Mouse (Mus musculus) small intestine, adult 2 months (tissue): ENCODE results near the gene Cd109. TPM values are rescaled to one million over a fixed set of nuclear protein-coding genes. Genes with fewer than 3 reads are reported as not detected.

Experiments used
- H3K27ac ChIP-seq: fragments of 200-500 bp; 2 replicates; pipeline ENCODE4 v1.5.1; 2012; ENCODE audit warnings: low read depth, low read length, control low read depth, inconsistent platforms; ENCODE audit not compliant: insufficient read depth
- H3K27me3 ChIP-seq: fragments of 200-500 bp; 2 replicates; pipeline ENCODE4 v1.6.1; 2012; ENCODE audit warnings: mild to moderate bottlenecking, moderate library complexity, low read length, inconsistent platforms; ENCODE audit not compliant: control insufficient read depth, insufficient read depth
- H3K36me3 ChIP-seq: fragments of 200-500 bp; 2 replicates; pipeline ENCODE4 v1.6.1; 2012; ENCODE audit warnings: mild to moderate bottlenecking, low read length, control low read depth, inconsistent platforms; ENCODE audit not compliant: control insufficient read depth, insufficient read depth
- H3K4me1 ChIP-seq: fragments of 200-500 bp; 2 replicates; pipeline ENCODE4 v1.6.1; 2012; ENCODE audit warnings: low read length, inconsistent platforms, mixed read lengths; ENCODE audit not compliant: control insufficient read depth, insufficient read depth, insufficient read length
- H3K4me3 ChIP-seq: fragments of 200-500 bp; 2 replicates; pipeline ENCODE4 v1.5.1; 2012; ENCODE audit warnings: low read depth, mild to moderate bottlenecking, control low read depth, inconsistent platforms, low read length, moderate library complexity
- CTCF ChIP-seq: fragments of 200-500 bp; IDR thresholded peaks from 2 replicates; pipeline ENCODE4 v1.5.1; 2012; ENCODE audit warnings: low read depth, mild to moderate bottlenecking, control low read depth, inconsistent platforms, low read length, moderate library complexity, mixed read lengths; ENCODE audit not compliant: insufficient replicate concordance, insufficient read length; ENCODE audit errors: extremely low read depth
- POLR2A ChIP-seq: fragments of 200-500 bp; IDR thresholded peaks from 2 replicates; pipeline ENCODE4 v1.6.1; 2012; ENCODE audit warnings: low read depth, mild to moderate bottlenecking, control low read depth, inconsistent platforms, low read length, moderate library complexity
- WGBS: fragments of 180-500 bp; shearing (Covaris S2); methylation state at CpG from one replicate; pipeline ENCODE4 v1.1.7; 2018; 5-methylcytosine and 5-hydroxymethylcytosine counted together
- polyA plus RNA-seq: library from polyadenylated mRNA; depleted of rRNA; stranded (reverse); fragments of >200 nt; gene quantifications from 2 replicates; pipeline ENCODE4 v1.2.3, GENCODE M21; 2012

Gene Cd109
- polyA plus RNA-seq, 1 experiment, result 0.25 TPM

- Histone ChIP-seq H3K4me3 (no peak overlapping the region), H3K27ac (no peak overlapping the region), H3K36me3 (no peaks in the 10 kb centered on the region), H3K27me3 (peaks cover 20% of the 10 kb centered on the region), H3K4me1 (0 out of 2 replicates have a peak, but pooled peaks cover 6% of the 10 kb centered on the region)
- WGBS, result 31% methylated on average over 6 of the region's 6 CpGs
- no peak for TF ChIP-seq POLR2A
- no peak for TF ChIP-seq CTCF
Measured at GRCm38 (mm10) chr9:78614201-78614600, 1.1 kb upstream of the Cd109 start.

DNA sequence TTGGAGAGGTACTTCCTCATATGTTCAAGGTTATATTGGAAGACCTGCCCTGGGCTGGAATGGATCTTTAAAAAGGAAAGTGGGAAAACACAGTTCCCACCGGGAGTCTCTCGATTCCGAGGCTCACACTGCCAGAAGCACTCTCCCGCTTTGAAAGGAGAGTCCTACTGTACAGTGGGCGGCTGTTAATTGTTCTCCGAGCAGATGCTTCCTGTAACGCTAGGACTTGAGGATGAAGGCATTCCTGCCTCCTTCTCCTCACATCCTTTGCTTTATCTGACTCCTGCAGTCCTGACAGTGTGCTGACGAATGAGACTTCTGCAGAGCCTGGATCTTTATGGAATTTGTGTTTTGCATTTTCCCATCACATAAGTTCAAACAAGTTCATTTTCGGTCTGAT lies 3.9 kb downstream of the Cd109 start:
- H3K36me3 ChIP-seq, result no peaks in the 10 kb centered on the region
- H3K27me3 ChIP-seq, result peaks cover 20% of the 10 kb centered on the region
- H3K27ac ChIP-seq, result no peak overlapping the region
- TF ChIP-seq CTCF, result no peak
- TF ChIP-seq POLR2A, result no peak
- 0 out of 2 replicates have a peak, but pooled peaks cover 6% of the 10 kb centered on the region for H3K4me1 ChIP-seq
- WGBS, result 76% methylated on average over 9 of the region's 9 CpGs
- H3K4me3 ChIP-seq, result no peak overlapping the region

DNA sequence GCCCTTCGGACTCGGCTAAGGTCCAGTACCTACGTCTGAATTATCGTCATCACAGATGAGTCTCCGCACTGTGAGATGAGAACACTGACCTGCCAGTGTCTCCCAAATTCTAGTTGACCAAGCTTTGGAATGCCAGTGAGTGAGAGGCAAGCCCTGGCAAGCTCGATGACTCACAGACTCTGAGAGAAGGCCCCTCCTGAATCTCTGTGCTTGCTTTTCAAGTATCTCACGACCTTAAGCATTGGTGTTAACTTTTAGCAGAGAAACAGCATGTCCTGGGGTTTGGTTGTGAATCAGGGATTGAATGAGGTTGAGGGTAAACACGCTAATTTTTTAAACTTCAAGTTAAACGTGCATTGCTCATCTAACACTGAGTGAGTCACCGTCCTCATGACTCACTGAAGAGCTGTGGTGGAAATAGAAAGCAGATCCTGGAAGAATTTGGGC lies 8.0 kb downstream of the Cd109 start:
- no peaks in the 10 kb centered on the region; the same call in 1 of the 2 replicates for H3K27me3 ChIP-seq
- no peaks in the 10 kb centered on the region for H3K36me3 ChIP-seq
- no peak for TF ChIP-seq POLR2A
- TF ChIP-seq CTCF, result no peak
- no peak overlapping the region for H3K4me3 ChIP-seq
- no peaks in the 10 kb centered on the region for H3K4me1 ChIP-seq
- WGBS, result 63% methylated on average over 10 of the region's 10 CpGs
- no peak overlapping the region for H3K27ac ChIP-seq

- 60% methylated on average over 6 of the region's 6 CpGs for WGBS
- H3K36me3 ChIP-seq, result no peaks in the 10 kb centered on the region
- TF ChIP-seq POLR2A (no peak), CTCF (no peak)
- no peaks in the 10 kb centered on the region for H3K4me1 ChIP-seq
- no peak overlapping the region for H3K4me3 ChIP-seq
- H3K27ac ChIP-seq, result no peak overlapping the region
- H3K27me3 ChIP-seq, result no peaks in the 10 kb centered on the region; the same call in 1 of the 2 replicates
Measured at GRCm38 (mm10) chr9:78629991-78630390, 14.6 kb downstream of the Cd109 start.

DNA sequence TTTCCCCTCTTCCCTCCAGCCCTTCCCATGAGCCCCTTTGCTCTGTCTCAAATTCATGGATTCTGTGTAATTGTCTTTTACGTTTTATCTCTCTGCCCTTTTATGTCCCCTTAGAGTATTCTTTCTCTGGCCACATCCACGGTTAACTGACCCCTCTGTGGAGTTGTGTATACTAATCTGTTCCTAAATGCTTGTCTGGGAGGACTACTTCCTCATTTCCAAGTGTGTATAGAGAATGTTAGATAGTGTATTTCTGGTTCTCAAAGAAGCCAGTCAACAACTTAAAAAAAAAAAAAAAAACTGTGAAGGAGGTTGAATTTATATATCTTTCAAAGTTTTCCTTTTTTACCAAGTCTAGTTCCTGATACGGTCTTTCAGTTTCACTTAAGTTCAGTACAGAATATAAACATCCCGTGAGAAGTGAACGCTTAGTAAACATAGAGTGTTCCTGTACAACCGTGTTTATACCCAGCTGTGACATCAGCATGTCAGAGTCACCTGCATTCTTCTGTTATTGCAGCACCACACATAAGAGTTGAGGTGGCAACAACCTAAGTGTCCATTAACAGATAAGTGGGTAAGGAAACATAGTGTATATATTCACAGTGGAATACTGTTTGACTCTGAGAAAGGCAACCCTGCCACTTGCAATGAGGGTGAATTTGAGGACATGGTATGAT lies 16.5 kb downstream of the Cd109 start:
- H3K4me1 ChIP-seq, result no peaks in the 10 kb centered on the region
- H3K27me3 ChIP-seq, result no peaks in the 10 kb centered on the region
- TF ChIP-seq POLR2A (no peak), CTCF (no peak)
- no peak overlapping the region for H3K27ac ChIP-seq
- no peaks in the 10 kb centered on the region for H3K36me3 ChIP-seq
- H3K4me3 ChIP-seq, result no peak overlapping the region
- 44% methylated on average over 6 of the region's 6 CpGs for WGBS

GRCm38 (mm10) chr9:78633976-78634375 lies 18.6 kb downstream of the Cd109 start:
- H3K27ac ChIP-seq, result no peak overlapping the region
- no peaks in the 10 kb centered on the region for H3K36me3 ChIP-seq
- H3K4me1 ChIP-seq, result no peaks in the 10 kb centered on the region
- TF ChIP-seq CTCF (no peak), POLR2A (no peak)
- H3K4me3 ChIP-seq, result no peak overlapping the region
- WGBS, result 89% methylated on average over 3 of the region's 3 CpGs
- H3K27me3 ChIP-seq, result no peaks in the 10 kb centered on the region

GRCm38 (mm10) chr9:78641386-78641785 lies 26.0 kb downstream of the Cd109 start:
- no peaks in the 10 kb centered on the region for H3K27me3 ChIP-seq
- H3K4me3 ChIP-seq, result no peak overlapping the region
- no peaks in the 10 kb centered on the region for H3K4me1 ChIP-seq
- no peaks in the 10 kb centered on the region for H3K36me3 ChIP-seq
- TF ChIP-seq CTCF, result no peak
- no peak for TF ChIP-seq POLR2A
- no peak overlapping the region for H3K27ac ChIP-seq
- whole genome bisulfite sequencing, result 79% methylated on average over 4 of the region's 4 CpGs
